Mouse (Mus musculus) heart, embryonic 14.5 days (tissue): ENCODE data around the gene Lrp10. TPM values are rescaled to one million over a fixed set of nuclear protein-coding genes. Genes with fewer than 3 reads are reported as not detected.

Experiments
- ATAC-seq: fragments of 200-750 bp; cut with Nextera tagmentation; 2 replicates; pipeline ENCODE4 v1.8.0; 2017; ENCODE audit warnings: low read depth, moderate TSS enrichment; ENCODE audit not compliant: insufficient number of reproducible peaks, insufficient read depth, low FRiP score
- H3K27ac ChIP-seq, 2 experiments: fragments of 200-500 bp in 1 of 2; fragments of 300-500 bp in 1 of 2; sonication (generic) in 1 of 2; replicated peaks in 1 of 2; 2 replicates each; pipeline ENCODE4 v1.5.1; 2012 to 2014; ENCODE audit warnings: low read depth in 2 of 2, low read length in 2 of 2, control low read depth in 1 of 2, mild to moderate bottlenecking in 1 of 2, mixed read lengths in 1 of 2; ENCODE audit not compliant: control insufficient read depth in 1 of 2, insufficient read depth in 1 of 2
- H3K27me3 ChIP-seq: fragments of 300-500 bp; sonication (generic); 2 replicates; pipeline ENCODE4 v1.6.1; 2014; ENCODE audit warnings: mild to moderate bottlenecking, low read length, control low read depth; ENCODE audit not compliant: control insufficient read depth, insufficient read depth
- H3K36me3 ChIP-seq: fragments of 300-500 bp; sonication (generic); 2 replicates; pipeline ENCODE4 v1.6.1; 2014; ENCODE audit warnings: mild to moderate bottlenecking, control low read depth, low read length, mixed read lengths; ENCODE audit not compliant: control insufficient read depth, insufficient read depth
- H3K4me1 ChIP-seq, 2 experiments: fragments of 200-500 bp in 1 of 2; fragments of 300-500 bp in 1 of 2; sonication (generic) in 1 of 2; 2 replicates each; pipeline ENCODE4 v1.6.1; 2012 to 2014; ENCODE audit warnings: low read length in 2 of 2, control low read depth in 1 of 2, mixed read lengths in 1 of 2; ENCODE audit not compliant: control insufficient read depth in 2 of 2, insufficient read depth in 2 of 2
- H3K4me2 ChIP-seq: fragments of 300-500 bp; sonication (generic); 2 replicates; pipeline ENCODE4 v1.6.1; 2014; ENCODE audit warnings: mild to moderate bottlenecking, low read length
- H3K4me3 ChIP-seq, 2 experiments: fragments of 200-500 bp in 1 of 2; fragments of 300-500 bp in 1 of 2; sonication (generic) in 1 of 2; 2 replicates each; pipeline ENCODE4 v1.5.1; 2012 to 2014; ENCODE audit warnings: low read length in 2 of 2, mild to moderate bottlenecking in 2 of 2, control low read depth in 1 of 2, low read depth in 1 of 2, moderate library complexity in 1 of 2; ENCODE audit not compliant: control insufficient read depth in 1 of 2, insufficient read depth in 1 of 2
- H3K9ac ChIP-seq: fragments of 300-500 bp; sonication (generic); 2 replicates; pipeline ENCODE4 v1.6.1; 2014; ENCODE audit warnings: mild to moderate bottlenecking, low read length
- H3K9me3 ChIP-seq: fragments of 300-500 bp; sonication (generic); 2 replicates; pipeline ENCODE4 v1.6.1; 2016; ENCODE audit warnings: low read length, control low read depth; ENCODE audit not compliant: control insufficient read depth
- WGBS: fragments of 180-500 bp; shearing (Covaris S2); extraction: QIAGEN DNeasy Blood & Tissue Kit; methylation state at CpG from one replicate; pipeline ENCODE4 v1.1.7; 2014; 5-methylcytosine and 5-hydroxymethylcytosine counted together
- polyA plus RNA-seq: library from polyadenylated mRNA; unstranded; fragments of >200 nt; fragmentation: Nextera tagmentation; extraction: Ambion mirVana; gene quantifications from 2 replicates; pipeline ENCODE4 v1.2.1, GENCODE M21; 2014

Gene Lrp10
- polyA plus RNA-seq, 1 experiment from 2014 or later = 47.8 TPM

- Histone ChIP-seq H3K9me3 (no peaks in the 10 kb centered on the region), H3K27ac (peak overlapping the region; percentile 32 to 47; a peak in 2 of 4 replicates), H3K4me3 (no peak overlapping the region), H3K4me2 (no peak overlapping the region), H3K9ac (0 out of 2 replicates have a peak overlapping the region, but pooled peaks have one; percentile 45), H3K4me1 (peaks cover 10 to 18% of the 10 kb centered on the region in 2 experiments; a peak in 3 of 4 replicates), H3K27me3 (no peaks in the 10 kb centered on the region), H3K36me3 (peaks cover 15% of the 10 kb centered on the region)
- WGBS = 17% methylated on average over 3 of the region's 3 CpGs
- ATAC-seq = 0 out of 2 replicates have a peak, but pooled peaks have one; percentile 24
These were observed 18.5 kb upstream of the Lrp10 start for GRCm38 (mm10) chr14:54445476-54445875.

DNA sequence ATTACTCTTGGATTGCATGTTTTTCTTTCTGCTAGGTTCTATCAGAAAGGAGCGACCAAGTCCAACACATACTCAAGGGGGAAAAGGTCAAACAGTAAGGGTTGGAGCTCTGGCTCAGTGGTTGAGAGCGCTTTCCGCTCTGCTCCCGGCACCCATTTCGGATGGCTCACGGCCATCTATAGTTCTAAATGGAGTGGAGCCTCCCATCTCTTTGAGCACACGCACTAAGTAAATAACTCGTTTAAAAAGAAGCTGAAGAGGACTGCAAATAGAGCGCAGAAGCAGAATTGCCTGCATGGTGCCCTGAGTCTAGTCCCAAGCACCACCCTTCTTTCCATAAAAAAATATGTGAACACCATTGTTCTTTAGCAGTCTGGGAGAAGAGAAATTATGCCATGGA lies 10.4 kb upstream of the Lrp10 start:
- peaks cover 0 to 6% of the 10 kb centered on the region in 2 experiments; a peak in 1 of 4 replicates for H3K4me1 ChIP-seq
- 83% methylated on average over 9 of the region's 9 CpGs for WGBS
- no peak overlapping the region for H3K9ac ChIP-seq
- H3K9me3 ChIP-seq = no peaks in the 10 kb centered on the region
- H3K36me3 ChIP-seq = no peaks in the 10 kb centered on the region
- H3K27me3 ChIP-seq = no peaks in the 10 kb centered on the region
- no peak overlapping the region for H3K27ac ChIP-seq
- no peak overlapping the region for H3K4me2 ChIP-seq
- ATAC-seq = no peak
- H3K4me3 ChIP-seq = no peak overlapping the region

DNA sequence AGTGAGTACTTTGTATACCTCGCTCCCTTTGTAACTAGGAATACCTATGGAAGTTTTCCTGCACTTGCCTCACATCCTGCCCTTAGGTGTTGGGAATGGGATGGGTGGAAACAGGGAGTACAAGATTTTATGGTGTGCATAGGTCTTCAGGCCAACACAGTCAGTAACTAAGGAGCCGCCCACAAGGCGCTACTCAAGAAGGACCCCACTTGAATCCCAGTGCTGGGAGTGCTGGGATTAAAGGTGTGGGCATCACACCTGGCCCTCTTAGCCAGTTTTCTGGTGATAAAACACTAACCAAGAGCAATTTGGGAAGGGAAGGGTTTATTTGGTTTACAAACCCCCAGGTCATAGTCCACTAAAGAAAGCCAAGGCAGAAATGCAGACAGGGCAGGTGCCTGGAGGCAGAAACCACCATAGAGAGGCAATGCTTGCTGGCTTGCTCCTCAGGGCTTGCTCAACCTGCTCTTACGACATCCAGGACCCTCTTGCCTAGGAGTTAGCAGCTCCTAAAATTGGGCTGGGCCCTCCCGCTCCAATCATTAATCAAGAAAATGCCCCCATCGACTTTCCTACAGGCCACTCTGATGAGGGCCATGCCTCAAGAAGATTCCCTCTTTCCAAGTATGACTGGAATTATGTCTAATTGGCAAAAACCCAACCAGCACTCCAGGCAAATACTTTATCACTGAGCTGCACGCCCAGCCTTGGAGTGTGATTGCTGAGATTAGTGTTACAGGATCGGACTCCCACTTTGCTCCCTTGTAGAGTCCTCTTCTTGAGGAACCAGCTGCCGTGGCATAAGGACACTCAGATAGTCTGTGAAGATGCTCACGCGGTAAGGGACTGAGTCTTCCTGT lies 9.0 kb upstream of the Lrp10 start:
- Histone ChIP-seq H3K4me3 (no peak overlapping the region), H3K36me3 (no peaks in the 10 kb centered on the region), H3K4me1 (no peaks in the 10 kb centered on the region; a peak in 1 of 4 replicates), H3K9ac (no peak overlapping the region), H3K9me3 (no peaks in the 10 kb centered on the region), H3K4me2 (no peak overlapping the region), H3K27me3 (no peaks in the 10 kb centered on the region), H3K27ac (no peak overlapping the region)
- ATAC-seq = no peak
- WGBS = 68% methylated on average over 11 of the region's 11 CpGs

DNA sequence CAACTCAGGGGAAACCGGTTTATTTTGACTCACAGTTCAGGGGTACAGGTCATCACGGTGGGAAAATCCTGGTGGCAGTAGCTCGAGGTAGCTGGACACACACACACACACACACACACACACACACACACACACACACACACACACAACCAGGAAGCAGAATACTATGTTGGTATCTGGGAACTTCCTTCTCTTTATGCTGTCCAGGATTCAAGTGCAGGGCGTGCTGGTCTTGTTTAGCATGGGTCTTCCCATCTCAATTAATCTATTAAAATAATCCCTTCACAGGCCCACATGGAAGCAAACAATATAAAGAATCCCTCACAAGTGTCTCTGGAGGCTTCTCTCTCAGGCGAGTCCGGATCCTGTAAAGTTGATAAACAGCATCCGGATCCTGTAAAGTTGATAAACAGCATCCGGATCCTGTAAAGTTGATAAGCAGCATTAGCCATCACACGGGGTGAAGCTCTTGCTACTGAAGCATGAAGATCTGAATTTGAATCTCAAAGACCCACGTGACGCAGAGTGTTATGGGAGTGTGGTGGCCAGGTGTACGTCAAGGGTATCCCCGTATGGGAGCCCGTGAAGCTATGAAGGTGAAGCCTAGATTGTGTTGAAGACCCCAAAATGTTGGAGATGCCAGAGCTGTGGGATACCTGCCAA lies 5.9 kb upstream of the Lrp10 start:
- WGBS = 70% methylated on average over 14 of the region's 14 CpGs
- Histone ChIP-seq H3K9me3 (no peaks in the 10 kb centered on the region), H3K4me3 (no peak overlapping the region), H3K27me3 (no peaks in the 10 kb centered on the region), H3K4me2 (no peak overlapping the region), H3K27ac (no peak overlapping the region), H3K9ac (no peak overlapping the region), H3K4me1 (no peaks in the 10 kb centered on the region; a peak in 1 of 4 replicates), H3K36me3 (no peaks in the 10 kb centered on the region)
- no peak for ATAC-seq

DNA sequence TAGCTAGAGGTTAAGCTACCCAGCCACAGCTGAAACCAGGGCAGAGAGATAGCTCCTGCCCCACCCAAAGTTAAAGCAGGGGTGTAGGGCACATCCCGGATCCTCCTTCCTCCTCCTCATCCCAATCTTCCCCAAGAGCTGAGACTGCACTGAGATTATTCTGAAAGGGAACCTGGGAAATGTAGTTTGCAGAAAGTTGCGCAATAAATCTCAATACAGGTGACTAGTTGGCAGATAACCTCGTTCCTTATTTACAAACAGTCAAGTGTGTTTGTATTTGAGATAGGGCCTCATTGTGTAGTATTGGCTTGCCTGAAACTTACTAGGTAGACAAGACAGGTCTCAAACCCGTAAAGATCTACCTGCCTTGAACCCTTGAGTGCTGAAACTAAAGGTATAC lies 1.8 kb upstream of the Lrp10 start:
- H3K9me3 ChIP-seq = no peaks in the 10 kb centered on the region
- H3K9ac ChIP-seq = no peak overlapping the region
- ATAC-seq = no peak
- H3K4me2 ChIP-seq = no peak overlapping the region
- H3K27ac ChIP-seq = no peak overlapping the region
- 77% methylated on average over 4 of the region's 4 CpGs for WGBS
- no peaks in the 10 kb centered on the region for H3K27me3 ChIP-seq
- H3K36me3 ChIP-seq = peaks cover 16% of the 10 kb centered on the region
- H3K4me1 ChIP-seq = peaks cover 2 to 4% of the 10 kb centered on the region in 2 experiments; a peak in 1 of 4 replicates
- H3K4me3 ChIP-seq = no peak overlapping the region

- Histone ChIP-seq H3K9me3 (no peaks in the 10 kb centered on the region), H3K4me3 (peak overlapping the region; percentile 91 to 96), H3K4me2 (peak overlapping the region; percentile 84), H3K27me3 (no peaks in the 10 kb centered on the region), H3K27ac (peak overlapping the region; percentile 69 to 83; a peak in 3 of 4 replicates), H3K4me1 (peaks cover 2 to 4% of the 10 kb centered on the region in 2 experiments; a peak in 1 of 4 replicates), H3K9ac (peak overlapping the region; percentile 92), H3K36me3 (peaks cover 28% of the 10 kb centered on the region)
- WGBS = 15% methylated on average over 12 of the region's 12 CpGs
- no peak for ATAC-seq
These were observed 604 bp upstream of the Lrp10 start for GRCm38 (mm10) chr14:54463108-54463958.
